In the genomic region with DNA sequence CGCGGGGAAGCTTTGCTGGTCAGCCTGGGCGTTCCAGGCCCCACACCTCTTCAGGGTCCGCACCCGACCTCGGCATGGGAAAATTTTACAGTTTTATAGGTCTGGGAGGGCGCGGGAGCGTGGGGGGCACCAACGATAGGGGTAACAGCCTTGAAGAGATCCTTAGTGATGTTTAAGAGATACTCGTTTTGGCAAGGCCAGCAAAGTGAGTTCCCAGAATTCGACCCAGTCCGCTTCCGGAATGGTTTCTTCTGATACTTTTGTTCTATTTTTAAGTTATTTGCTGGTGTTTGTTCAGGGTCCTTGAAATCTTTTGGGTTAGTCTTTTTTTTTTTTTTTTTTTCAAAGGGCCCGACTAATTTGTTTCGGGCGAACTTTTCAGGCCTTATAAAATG, we compare ENCODE assay signal across 8 mouse cellular contexts. TPM values are rescaled to one million over a fixed set of nuclear protein-coding genes. Genes with fewer than 3 reads are reported as not detected.
A peak's percentile ranks its signal among the peaks of the same experiment; 100 is the strongest.
DNase-seq lines count a peak whose midpoint lies in the region; ATAC-seq and TF ChIP-seq lines count a peak whose summit lies in the region.

No protein-coding gene starts in this region.

- peak overlapping the region; percentile 97 for H3K9ac ChIP-seq in intestine, embryonic 14.5 days (ENCODE audit: low read length)
- peak overlapping the region; percentile 97 for H3K9ac ChIP-seq in neural tube, embryonic 12.5 days

- H3K4me3 ChIP-seq in lung, adult 2 months (replicated peaks; ENCODE audit: extremely low read depth, low read depth, low read length), result peak overlapping the region; percentile 74
- peak overlapping the region; percentile 97 for H3K4me3 ChIP-seq in intestine, embryonic 14.5 days (ENCODE audit: low read depth, low read length)
- peak overlapping the region; percentile 96 for H3K4me3 ChIP-seq in neural tube, embryonic 12.5 days

- peaks cover 7% of the 10 kb centered on the region for H3K4me1 ChIP-seq in lung, adult 2 months (ENCODE audit: control insufficient read depth, insufficient read depth, low read length)
- peaks cover 16% of the 10 kb centered on the region for H3K4me1 ChIP-seq in intestine, embryonic 14.5 days (replicated peaks; ENCODE audit: control insufficient read depth, insufficient read depth, low read length)
- peaks cover 8% of the 10 kb centered on the region for H3K4me1 ChIP-seq in neural tube, embryonic 12.5 days

- peak overlapping the region; percentile 73 for H3K4me2 ChIP-seq in intestine, embryonic 14.5 days (ENCODE audit: low read length)
- peak overlapping the region; percentile 69 for H3K4me2 ChIP-seq in neural tube, embryonic 12.5 days (replicated peaks)

- no peak for TF ChIP-seq CTCF in lung, adult 2 months (IDR thresholded peaks at IDR 0.05; ENCODE audit: insufficient read depth, low read length)

- H3K27ac ChIP-seq in intestine, embryonic 14.5 days (ENCODE audit: low read depth), result peak overlapping the region; percentile 95
- H3K27ac ChIP-seq in neural tube, embryonic 12.5 days, result peak overlapping the region; percentile 79; the same call in 1 of the 2 replicates

- ATAC-seq in intestine, embryonic 14.5 days (replicated peaks; ENCODE audit: low FRiP score, low TSS enrichment, low read depth), result no peak
- ATAC-seq in neural tube, embryonic 12.5 days (ENCODE audit: low FRiP score, low read depth), result no peak
- ATAC-seq in activated CD4-positive, CD25-positive, alpha-beta regulatory T cell, adult 4 months, result no peak

- under 1% methylated on average over 17 of the region's 17 CpGs for WGBS in lung, adult 2 months
- 2% methylated on average over 17 of the region's 17 CpGs for WGBS in intestine, embryonic 14.5 days
- 4% methylated on average over 17 of the region's 17 CpGs for WGBS in neural tube, embryonic 12.5 days

- H3K9me3 ChIP-seq in intestine, embryonic 14.5 days (ENCODE audit: control insufficient read depth, low read length), result no peaks in the 10 kb centered on the region
- no peaks in the 10 kb centered on the region for H3K9me3 ChIP-seq in neural tube, embryonic 12.5 days

- no peak for TF ChIP-seq POLR2A in lung, adult 2 months (IDR thresholded peaks at IDR 0.05; ENCODE audit: borderline replicate concordance, extremely low read depth, low read depth, low read length)

- DNase-seq in lung, adult 2 months, result no peak
- no peak for DNase-seq in lung, postnatal 36 days
- peak; percentile 34 for DNase-seq in c-Kit-positive CD71-positive TER-119-positive erythroid progenitor cells, embryonic 14.5 days (ENCODE audit: low spot score)
- no peak for DNase-seq in intestine, embryonic 14.5 days (ENCODE audit: low spot score)
- DNase-seq in cerebellum, adult 11 months, result no peak
- no peak for DNase-seq in layer of hippocampus, adult 11-12 months (ENCODE audit: low spot score)

- H3K27me3 ChIP-seq in intestine, embryonic 14.5 days (replicated peaks; ENCODE audit: control insufficient read depth, insufficient read depth, low read length), result no peaks in the 10 kb centered on the region
- no peaks in the 10 kb centered on the region for H3K27me3 ChIP-seq in neural tube, embryonic 12.5 days (replicated peaks)

- H3K36me3 ChIP-seq in intestine, embryonic 14.5 days (ENCODE audit: control insufficient read depth, insufficient read depth, low read length), result 0 out of 2 replicates have a peak, but pooled peaks cover 2% of the 10 kb centered on the region
- no peaks in the 10 kb centered on the region for H3K36me3 ChIP-seq in neural tube, embryonic 12.5 days

RNA-seq across cellular contexts. Expression of a gene that starts 1.0 kb away (rescaled TPM):
- 4.7 and 8.4 TPM in 2 replicates for polyA plus RNA-seq in lung, adult 2 months (2012; rRNA removed)
- polyA plus RNA-seq in intestine, embryonic 14.5 days (2014; fragmentation: Nextera tagmentation; extraction: Ambion mirVana), result 59.6 and 64.2 TPM in 2 replicates
- polyA plus RNA-seq in neural tube, embryonic 12.5 days (2016; fragmentation: Nextera tagmentation; extraction: Ambion mirVana), result 61.4 and 68.7 TPM in 2 replicates
- 100 to 1,000 TPM; 111 to 114 TPM for polyA plus RNA-seq in activated CD4-positive, CD25-positive, alpha-beta regulatory T cell, adult 4 months (2017; shearing (Covaris generic))
